Mouse (Mus musculus): Measurements from ENCODE around the gene Krtcap2. TPM values are rescaled to one million over a fixed set of nuclear protein-coding genes. Genes with fewer than 3 reads are reported as not detected.

Krtcap2 gene
- total RNA-seq, 2 experiments from 2014 or later, result 62.9 to 79.7 TPM

- intact Hi-C loops (cut with DNase I), result no loop called here
- Histone ChIP-seq H3K27ac (no peak overlapping the region), H3K4me3 (no peak overlapping the region)
- no peak for TF ChIP-seq CTCF (IDR thresholded peaks at IDR 0.05)
- no peak for DNase-seq
Measured at GRCm38 (mm10) chr3:89260211-89260610, 14.4 kb downstream of the Krtcap2 start.

GRCm38 (mm10) chr3:89262417-89262816, 16.7 kb downstream of the Krtcap2 start:
- H3K4me3 ChIP-seq, result no peak overlapping the region
- no peak for DNase-seq
- intact Hi-C loops (cut with DNase I), result no loop called here
- no peak for TF ChIP-seq CTCF (IDR thresholded peaks at IDR 0.05)
- peak overlapping the region; percentile 81 for H3K27ac ChIP-seq

GRCm38 (mm10) chr3:89266439-89266893, 20.7 kb downstream of the Krtcap2 start:
- H3K27ac ChIP-seq, result peak overlapping the region; percentile 93
- peak; percentile 83 for DNase-seq
- H3K4me3 ChIP-seq, result peak overlapping the region; percentile 84
- intact Hi-C loops (cut with DNase I), result loop anchor here (2.0 kb wide), 2 partner anchors 14 to 16 kb away; partner anchors contain the start of gene Efna1
- TF ChIP-seq CTCF (IDR thresholded peaks at IDR 0.05), result no peak

- intact Hi-C loops (cut with DNase I), result no loop called here
Measured at GRCm38 (mm10) chr3:89268916-89269315, 23.1 kb downstream of the Krtcap2 start.

GRCm38 (mm10) chr3:89270051-89270755, 24.4 kb downstream of the Krtcap2 start, which contains the start of gene Slc50a1:
Slc50a1 (minus strand) TSS chr3:89270570.
- intact Hi-C loops (cut with DNase I), result no loop called here
- peak; percentile 64 for TF ChIP-seq CTCF (IDR thresholded peaks at IDR 0.05)
- DNase-seq, result peak; percentile 95
- H3K27ac ChIP-seq, result peak within 1 kb of the TSS; percentile 90
- peak within 1 kb of the TSS; percentile 88 for H3K4me3 ChIP-seq

More at GRCm38 (mm10) chr3:89268916-89269315, 23.1 kb downstream of the Krtcap2 start:
- no peak for DNase-seq
- Histone ChIP-seq H3K4me3 (peak overlapping the region; percentile 88), H3K27ac (peak overlapping the region; percentile 90)
- no peak for TF ChIP-seq CTCF (IDR thresholded peaks at IDR 0.05)

GRCm38 (mm10) chr3:89270891-89271290, 25.1 kb downstream of the Krtcap2 start:
- no peak for TF ChIP-seq CTCF (IDR thresholded peaks at IDR 0.05)
- Histone ChIP-seq H3K4me3 (peak overlapping the region; percentile 88), H3K27ac (peak overlapping the region; percentile 90)
- intact Hi-C loops (cut with DNase I), result no loop called here
- DNase-seq, result peak; percentile 73

GRCm38 (mm10) chr3:89271760-89272159, 26.0 kb downstream of the Krtcap2 start:
- H3K4me3 ChIP-seq, result peak overlapping the region; percentile 11; the same call in 1 of the 2 replicates
- intact Hi-C loops (cut with DNase I), result no loop called here
- no peak for TF ChIP-seq CTCF (IDR thresholded peaks at IDR 0.05)
- DNase-seq, result peak; percentile 47
- H3K27ac ChIP-seq, result peak overlapping the region; percentile 1; the same call in 1 of the 2 replicates

- Histone ChIP-seq H3K27ac (peak overlapping the region; percentile 96), H3K4me3 (peak overlapping the region; percentile 85)
- DNase-seq, result no peak
- intact Hi-C loops (cut with DNase I), result no loop called here
- TF ChIP-seq CTCF (IDR thresholded peaks at IDR 0.05), result no peak
Measured at GRCm38 (mm10) chr3:89276061-89276460, 30.3 kb downstream of the Krtcap2 start.

- TF ChIP-seq CTCF (IDR thresholded peaks at IDR 0.05), result no peak
- intact Hi-C loops (cut with DNase I), result no loop called here
- peak; percentile 81 for DNase-seq
- Histone ChIP-seq H3K27ac (peak overlapping the region; percentile 96), H3K4me3 (peak overlapping the region; percentile 85)
Measured at GRCm38 (mm10) chr3:89277281-89278021, 31.7 kb downstream of the Krtcap2 start.

- peak overlapping the region; percentile 85 for H3K4me3 ChIP-seq
- DNase-seq, result peak; percentile 72
- peak overlapping the region; percentile 96 for H3K27ac ChIP-seq
- intact Hi-C loops (cut with DNase I), result no loop called here
- no peak for TF ChIP-seq CTCF (IDR thresholded peaks at IDR 0.05)
Measured at GRCm38 (mm10) chr3:89278107-89278506, 32.3 kb downstream of the Krtcap2 start.

GRCm38 (mm10) chr3:89278643-89279042, 32.9 kb downstream of the Krtcap2 start:
- intact Hi-C loops (cut with DNase I), result no loop called here
- Histone ChIP-seq H3K27ac (peak overlapping the region; percentile 96), H3K4me3 (peak overlapping the region; percentile 85)
- TF ChIP-seq CTCF (IDR thresholded peaks at IDR 0.05), result no peak
- DNase-seq, result no peak

- Histone ChIP-seq H3K4me3 (peak overlapping the region; percentile 85), H3K27ac (peak overlapping the region; percentile 96)
- peak; percentile 92 for DNase-seq
- TF ChIP-seq CTCF (IDR thresholded peaks at IDR 0.05), result no peak
- intact Hi-C loops (cut with DNase I), result no loop called here
Measured at GRCm38 (mm10) chr3:89279153-89279890, 33.6 kb downstream of the Krtcap2 start.
